Mouse (Mus musculus) small intestine, adult 2 months (tissue): Measurements from ENCODE around the gene Taok1.

Source experiments
- CTCF ChIP-seq: fragments of 200-500 bp; IDR thresholded peaks from 2 replicates; pipeline ENCODE4 v1.5.1; 2012; ENCODE audit warnings: low read depth, mild to moderate bottlenecking, control low read depth, inconsistent platforms, low read length, moderate library complexity, mixed read lengths; ENCODE audit not compliant: insufficient replicate concordance, insufficient read length; ENCODE audit errors: extremely low read depth
- POLR2A ChIP-seq: fragments of 200-500 bp; IDR thresholded peaks from 2 replicates; pipeline ENCODE4 v1.6.1; 2012; ENCODE audit warnings: low read depth, mild to moderate bottlenecking, control low read depth, inconsistent platforms, low read length, moderate library complexity

- no peak for TF ChIP-seq POLR2A
- no peak for TF ChIP-seq CTCF
Measured at GRCm38 (mm10) chr11:77648878-77649277, 41.3 kb upstream of the Taok1 start.
